Mouse (Mus musculus) ovary, postnatal 36 days (tissue): ENCODE data around the gene Mrtfa.

ENCODE experiments used
- DNase-seq: peaks from one replicate; pipeline ENCODE4 v3.0.0; 2022; ENCODE audit warnings: low spot score, mixed read lengths

Gene Mrtfa

DNA sequence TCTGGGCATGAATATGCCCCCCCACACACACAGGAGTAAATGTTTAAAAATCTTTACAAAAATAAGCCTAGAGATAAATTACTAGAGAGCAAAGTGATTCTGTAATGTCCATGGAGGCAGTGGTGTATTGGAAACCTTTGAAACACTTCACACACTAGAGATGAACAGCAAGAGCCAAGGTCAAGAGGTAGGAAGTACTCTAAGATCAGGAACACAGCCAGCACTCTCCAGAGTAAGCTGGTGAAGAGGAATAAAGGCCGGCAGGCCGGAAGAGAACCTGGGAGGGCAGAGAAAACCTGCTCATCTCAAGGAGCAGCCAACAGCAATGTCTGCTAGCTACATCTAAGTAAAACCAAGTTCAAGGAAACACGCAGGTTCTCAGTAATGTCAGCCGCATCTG lies 125.9 kb downstream of the Mrtfa start:
- no peak for DNase-seq

DNA sequence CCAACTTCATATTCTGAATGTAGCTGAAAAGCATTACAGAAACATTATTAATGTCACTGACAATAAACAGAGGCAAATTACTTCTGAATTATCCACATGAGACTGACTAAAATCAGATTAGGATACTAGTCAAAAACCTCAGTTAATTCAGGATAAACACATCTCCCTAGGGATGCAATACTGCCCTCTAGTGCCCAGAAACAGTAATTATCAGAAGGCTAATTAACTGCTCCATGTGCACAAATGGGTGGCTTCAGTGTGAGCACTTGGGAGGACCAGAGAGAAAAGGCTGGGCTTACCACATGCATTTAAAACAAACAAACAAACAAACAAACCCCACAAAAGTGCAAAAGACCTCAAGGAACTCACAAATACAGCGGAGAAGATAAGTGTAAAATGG lies 126.4 kb downstream of the Mrtfa start:
- DNase-seq = no peak

DNA sequence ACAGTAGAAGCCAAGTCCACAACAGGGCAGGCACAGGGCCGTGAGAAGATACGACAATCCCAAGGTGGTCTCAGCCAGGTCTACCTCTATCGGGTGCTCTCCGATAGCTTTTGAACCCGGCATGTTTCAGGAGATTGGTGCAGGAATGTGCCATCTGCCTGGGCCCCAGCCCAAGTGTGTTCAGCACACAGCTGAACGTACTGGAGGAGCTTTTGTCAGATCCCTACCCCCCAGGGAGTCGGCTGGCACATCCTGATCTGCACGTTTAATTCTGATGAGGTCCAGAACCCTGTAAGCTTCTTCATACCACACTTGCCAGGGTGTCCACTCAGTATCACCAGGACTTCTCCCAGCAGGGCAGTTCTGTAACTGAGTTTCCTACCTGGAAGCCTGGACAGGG lies 127.9 kb downstream of the Mrtfa start:
- no peak for DNase-seq

DNA sequence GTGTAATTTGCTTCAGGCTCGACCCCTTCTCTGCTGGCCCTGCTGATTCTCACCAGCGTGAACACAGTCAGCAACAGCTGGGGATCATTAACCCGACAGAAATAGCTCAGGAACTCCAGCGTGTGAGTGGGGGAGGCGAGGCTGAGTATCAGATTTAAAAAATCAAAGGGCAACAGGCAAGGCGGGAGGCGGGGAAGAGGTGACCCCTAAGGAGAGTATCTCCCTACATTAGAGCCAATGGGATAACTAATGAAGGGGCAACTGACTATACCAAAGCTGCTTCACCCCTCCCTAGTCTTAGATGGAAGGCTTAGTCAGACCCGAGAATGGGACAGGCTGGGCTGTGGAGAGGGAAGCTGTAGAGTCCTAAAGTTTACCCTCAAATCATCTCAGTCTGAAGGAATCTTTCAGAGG lies 128.4 kb downstream of the Mrtfa start:
- DNase-seq = no peak

- no peak for DNase-seq
Measured at GRCm38 (mm10) chr15:81060975-81061374, 129.6 kb downstream of the Mrtfa start.

DNA sequence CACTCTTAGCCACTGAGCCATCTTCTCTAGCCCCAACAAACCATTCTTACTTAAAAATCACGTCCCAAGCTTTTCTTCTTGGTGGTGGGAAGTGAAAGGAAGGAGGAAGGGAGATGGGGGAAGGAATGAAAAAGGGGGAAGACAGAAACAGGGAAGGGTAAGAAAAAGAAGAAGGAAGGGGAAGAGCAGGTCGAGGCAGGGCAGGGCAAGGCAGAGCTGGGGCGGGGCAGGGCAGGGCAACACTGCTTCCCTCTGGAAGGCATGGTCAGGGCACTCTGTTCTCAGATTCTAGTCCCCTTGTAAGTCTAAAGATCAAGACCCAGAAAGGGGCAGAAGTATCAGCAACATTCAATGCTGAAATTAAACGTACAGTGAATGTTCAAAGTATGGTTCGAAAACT lies 132.8 kb downstream of the Mrtfa start:
- DNase-seq = no peak

GRCm38 (mm10) chr15:81055488-81055887 lies 135.1 kb downstream of the Mrtfa start:
- DNase-seq = no peak

DNA sequence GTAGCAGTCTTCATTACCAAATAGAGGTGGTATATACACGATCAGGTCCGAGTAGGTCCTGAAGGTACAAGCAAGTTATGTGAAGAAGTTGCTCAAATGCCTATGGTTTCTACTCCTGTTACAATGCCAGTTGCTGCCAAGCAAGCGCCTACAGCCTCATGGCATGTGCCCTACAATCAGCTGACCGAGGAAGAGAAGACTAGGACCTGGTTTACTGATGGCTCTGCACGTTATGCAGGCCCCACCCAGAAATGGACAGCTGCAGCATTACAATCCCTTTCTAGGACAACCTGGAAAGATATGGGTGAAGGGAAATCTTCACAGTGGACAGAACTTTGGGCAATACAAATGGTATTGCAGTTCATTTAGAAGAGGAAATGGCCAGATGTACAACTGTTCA lies 138.1 kb downstream of the Mrtfa start:
- DNase-seq = no peak

DNA sequence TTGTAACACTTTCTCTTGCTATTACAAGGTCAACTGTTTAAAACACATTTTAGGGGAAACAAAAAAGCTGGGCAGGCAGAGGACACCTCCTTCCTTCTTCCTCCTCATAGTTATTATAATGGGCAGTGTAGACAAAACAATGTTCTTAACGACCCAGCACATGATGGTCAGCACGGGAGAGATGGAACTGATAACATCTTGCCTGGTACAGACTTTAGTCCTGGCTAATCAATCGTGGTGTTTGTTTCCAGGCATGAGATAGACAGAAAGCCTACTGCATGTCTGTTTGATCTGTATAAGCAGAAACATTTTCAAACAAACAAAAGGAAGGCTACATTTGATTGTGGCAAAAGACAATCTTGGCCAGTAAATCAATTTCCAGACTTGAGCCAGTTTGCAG lies 140.1 kb downstream of the Mrtfa start:
- no peak for DNase-seq

GRCm38 (mm10) chr15:81049401-81050053 lies 141.0 kb downstream of the Mrtfa start:
- no peak for DNase-seq

GRCm38 (mm10) chr15:81047497-81047896 lies 143.1 kb downstream of the Mrtfa start:
- no peak for DNase-seq

DNA sequence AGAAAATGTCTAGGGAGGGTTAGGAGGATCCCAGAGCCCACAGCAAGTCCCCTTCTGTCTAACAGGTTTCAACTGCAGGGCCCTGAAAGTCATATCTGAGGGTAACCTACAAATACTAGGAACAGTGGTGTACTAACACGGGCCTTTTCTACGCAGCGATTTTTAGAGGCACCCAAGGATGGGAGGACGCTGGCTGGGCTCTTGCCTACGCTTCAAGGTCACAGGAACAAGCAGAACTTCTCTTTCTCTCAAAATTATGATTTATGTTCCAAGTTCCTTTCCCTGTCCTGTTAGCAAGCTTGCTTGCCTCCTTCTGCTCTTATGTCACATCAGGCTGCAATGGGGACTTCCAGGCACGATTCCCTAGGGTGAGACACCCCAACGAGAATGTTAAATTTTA lies 144.5 kb downstream of the Mrtfa start:
- DNase-seq = no peak

DNA sequence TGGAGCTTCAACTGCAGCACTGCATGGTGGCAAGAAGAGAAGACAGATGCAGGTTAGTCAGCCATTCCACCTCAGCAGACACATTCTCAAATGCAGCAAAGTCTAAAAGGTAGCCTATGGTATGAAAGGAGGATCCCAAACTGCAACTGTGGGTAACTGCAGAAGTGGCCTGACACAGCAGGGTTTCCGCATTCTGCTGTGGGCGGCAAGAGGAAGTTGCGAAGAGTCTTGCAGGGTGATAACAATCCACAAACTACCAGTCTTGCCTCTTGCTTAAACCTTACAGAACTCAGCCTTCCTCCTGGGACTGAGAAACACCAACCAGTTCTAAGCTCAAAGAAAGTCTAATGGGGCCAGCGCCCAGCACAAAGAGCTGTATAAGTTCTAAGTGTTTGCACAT lies 145.2 kb downstream of the Mrtfa start:
- no peak for DNase-seq

GRCm38 (mm10) chr15:81044446-81044845 lies 146.1 kb downstream of the Mrtfa start:
- DNase-seq = no peak

DNA sequence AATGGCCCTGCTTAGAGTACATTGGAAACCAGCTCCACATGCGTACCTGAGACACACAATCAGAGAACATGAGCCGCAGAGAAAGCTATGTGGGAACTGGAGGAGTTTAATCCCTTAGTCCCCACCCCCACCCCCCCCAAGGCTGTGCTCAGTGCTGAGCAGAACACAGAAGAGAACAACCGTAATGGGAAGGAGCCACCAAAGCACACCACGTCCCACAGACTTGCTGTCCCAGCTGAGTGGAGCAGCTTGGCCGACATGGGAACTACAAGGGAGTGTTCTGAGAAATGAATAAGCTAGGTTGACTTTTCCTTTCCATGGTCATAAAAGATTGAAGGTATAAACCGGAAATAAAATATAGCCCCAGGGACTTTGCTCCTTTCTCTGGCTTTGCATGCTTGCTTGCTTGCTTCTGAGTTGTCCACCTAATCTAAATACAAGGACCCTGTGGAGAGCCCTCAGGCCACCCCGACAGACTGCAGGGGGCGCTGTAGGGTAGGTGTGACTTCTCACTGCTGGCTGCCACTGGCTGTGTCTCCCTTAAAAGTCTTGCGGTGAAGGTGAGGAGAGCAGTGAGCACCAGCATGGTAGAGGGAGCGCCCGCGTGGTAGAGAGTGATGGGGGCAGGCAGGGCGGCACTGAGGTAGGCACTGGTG lies 148.2 kb downstream of the Mrtfa start:
- peak; percentile 46 for DNase-seq

DNA sequence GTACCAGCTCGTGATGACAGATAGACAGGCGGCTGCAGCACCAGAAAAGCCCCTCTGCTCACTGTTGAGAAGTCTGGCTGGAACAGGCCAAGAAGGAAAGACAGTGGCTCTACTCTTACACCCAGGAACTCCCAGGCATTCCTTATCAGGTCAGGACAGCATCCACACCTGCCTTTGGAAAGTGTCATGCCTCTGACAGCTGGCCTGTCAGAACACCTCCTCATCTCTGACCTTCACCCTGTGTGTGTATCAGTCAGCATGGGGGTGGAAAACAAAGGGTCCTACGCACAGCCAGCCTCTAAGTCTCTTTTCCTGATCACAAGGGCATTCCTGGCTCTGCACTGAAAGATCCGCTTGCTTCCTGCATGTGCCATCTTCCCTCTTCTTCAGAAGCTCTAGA lies 148.8 kb downstream of the Mrtfa start:
- no peak for DNase-seq

DNA sequence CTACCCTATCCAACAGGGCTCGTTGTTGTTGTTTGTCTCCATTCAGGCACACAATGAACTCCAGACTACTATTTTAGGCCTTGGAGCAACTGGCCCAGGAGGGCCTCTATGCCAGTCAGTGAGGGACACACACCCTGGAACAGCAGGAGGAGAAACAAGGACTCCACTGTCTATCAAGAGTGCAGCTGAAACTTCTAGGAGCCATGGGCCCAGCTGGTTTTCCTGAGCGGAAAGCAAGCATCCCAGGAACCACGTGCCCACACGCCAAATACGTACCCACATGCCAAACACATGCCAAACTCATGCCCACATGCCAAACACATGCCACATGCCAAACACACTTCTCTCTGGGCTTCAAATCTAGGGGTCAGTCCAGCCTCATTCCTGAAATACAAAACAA lies 152.1 kb downstream of the Mrtfa start:
- no peak for DNase-seq

DNA sequence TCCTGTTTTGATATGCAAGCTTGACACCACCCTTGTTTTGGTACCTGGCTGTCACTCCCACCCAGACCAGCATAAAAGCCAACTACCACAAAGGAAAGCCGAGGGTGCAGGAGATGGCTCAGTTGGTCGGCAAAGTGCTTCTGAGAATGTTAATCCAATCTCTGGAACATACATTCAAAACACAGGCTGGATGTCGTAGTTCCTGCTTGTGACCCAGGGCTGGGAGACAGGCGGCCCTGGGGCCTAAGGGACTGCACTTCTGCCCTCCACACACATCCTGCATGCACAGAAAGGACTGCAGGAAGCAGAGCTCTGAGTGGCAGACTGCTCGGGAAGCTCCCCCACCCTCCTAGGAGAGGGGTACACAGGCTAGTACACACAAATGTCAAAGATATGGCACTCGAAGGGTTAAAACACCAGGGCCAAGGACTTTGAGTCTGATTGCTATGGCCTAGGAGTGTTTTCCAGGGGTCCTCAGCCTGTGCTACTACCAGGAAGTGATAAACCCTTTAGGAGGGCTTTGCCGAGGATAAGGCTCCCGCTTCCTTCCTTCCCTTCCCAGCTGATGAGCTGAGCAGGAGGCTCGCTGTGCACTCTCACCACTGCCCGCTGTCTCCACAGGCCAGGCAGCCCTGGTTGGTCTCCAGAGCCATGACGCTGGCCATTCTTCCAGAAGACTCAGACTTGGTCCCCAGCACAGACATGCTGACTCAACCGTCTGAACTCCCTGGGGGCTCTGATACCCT lies 155.0 kb downstream of the Mrtfa start:
- no peak for DNase-seq

DNA sequence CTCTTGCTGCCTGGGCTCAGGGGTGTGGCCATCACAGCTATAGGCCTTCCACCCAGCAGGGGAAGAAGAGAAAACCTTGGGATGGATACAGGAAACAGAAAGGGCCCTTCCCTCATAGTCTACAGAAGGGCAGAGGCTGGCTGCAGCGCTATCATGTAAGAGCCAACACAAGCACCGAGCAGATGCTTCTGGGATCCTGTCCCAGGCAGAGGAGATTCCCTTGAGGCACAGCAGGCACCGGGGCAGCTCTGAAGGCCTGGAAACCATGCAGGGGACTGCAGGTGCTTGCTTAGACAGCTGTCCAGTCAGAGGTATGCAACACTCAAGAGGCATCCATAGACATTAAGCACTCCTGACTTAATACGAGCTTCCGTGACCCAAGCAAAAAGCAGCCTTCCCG lies 156.4 kb downstream of the Mrtfa start:
- DNase-seq = no peak

DNA sequence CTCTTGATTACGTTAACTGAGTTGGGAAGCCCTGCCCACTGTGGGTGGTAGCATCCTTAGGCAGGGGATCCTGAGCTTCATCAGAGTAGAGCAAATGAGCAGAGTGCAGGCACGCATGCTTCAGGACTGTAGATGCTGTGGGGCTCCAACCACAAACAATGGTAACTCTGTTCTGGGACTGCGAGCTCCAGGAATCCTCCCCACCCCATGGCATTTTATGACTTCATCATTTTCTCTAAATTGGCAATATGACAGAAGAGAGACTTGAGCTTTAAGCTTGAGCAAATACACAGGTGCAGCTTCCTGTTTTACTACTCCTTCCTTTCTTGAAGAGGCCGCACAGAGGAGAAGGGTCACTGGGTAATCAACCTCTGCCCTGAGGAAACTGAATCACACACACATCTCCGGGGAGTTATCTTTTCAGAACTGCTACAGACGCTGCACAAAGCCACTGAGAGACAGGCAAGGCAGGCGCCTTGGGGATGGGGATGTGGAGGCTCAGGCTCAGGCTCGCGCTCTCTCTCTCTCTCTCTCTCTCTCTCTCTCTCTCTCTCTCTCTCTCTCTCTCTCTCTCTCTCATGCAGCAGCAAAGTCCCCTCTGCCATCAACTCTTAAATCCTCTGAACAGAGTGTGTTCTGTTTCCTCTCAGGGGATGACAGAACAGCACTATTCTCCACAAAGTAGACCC lies 157.5 kb downstream of the Mrtfa start:
- no peak for DNase-seq

GRCm38 (mm10) chr15:81031611-81032010 lies 158.9 kb downstream of the Mrtfa start:
- no peak for DNase-seq

- peak; percentile 36 for DNase-seq
Measured at GRCm38 (mm10) chr15:81030891-81031425, 159.6 kb downstream of the Mrtfa start.
